Mouse (Mus musculus) thymus, adult 2 months (tissue): ENCODE measurements at regions not wholly inside any gene's neighbourhood (a gene's known extent, or its start where the extent isn't known, plus 50 kb on each side); places are given as distances from the start of the nearest gene placed in this dataset.

Source experiments
- CTCF ChIP-seq: fragments of 200-500 bp; IDR thresholded peaks from 2 replicates; pipeline ENCODE4 v1.5.1; 2012; ENCODE audit warnings: mild to moderate bottlenecking, control low read depth, low read length, moderate library complexity, borderline replicate concordance; ENCODE audit not compliant: control insufficient read depth, poor library complexity, insufficient read depth; ENCODE audit errors: extremely low read depth
- POLR2A ChIP-seq: fragments of 200-500 bp; IDR thresholded peaks from 2 replicates; pipeline ENCODE4 v1.6.1; 2012; ENCODE audit warnings: mild to moderate bottlenecking, low read length, control low read depth, moderate library complexity; ENCODE audit not compliant: control insufficient read depth, poor library complexity, insufficient read depth; ENCODE audit errors: extremely low read depth

DNA sequence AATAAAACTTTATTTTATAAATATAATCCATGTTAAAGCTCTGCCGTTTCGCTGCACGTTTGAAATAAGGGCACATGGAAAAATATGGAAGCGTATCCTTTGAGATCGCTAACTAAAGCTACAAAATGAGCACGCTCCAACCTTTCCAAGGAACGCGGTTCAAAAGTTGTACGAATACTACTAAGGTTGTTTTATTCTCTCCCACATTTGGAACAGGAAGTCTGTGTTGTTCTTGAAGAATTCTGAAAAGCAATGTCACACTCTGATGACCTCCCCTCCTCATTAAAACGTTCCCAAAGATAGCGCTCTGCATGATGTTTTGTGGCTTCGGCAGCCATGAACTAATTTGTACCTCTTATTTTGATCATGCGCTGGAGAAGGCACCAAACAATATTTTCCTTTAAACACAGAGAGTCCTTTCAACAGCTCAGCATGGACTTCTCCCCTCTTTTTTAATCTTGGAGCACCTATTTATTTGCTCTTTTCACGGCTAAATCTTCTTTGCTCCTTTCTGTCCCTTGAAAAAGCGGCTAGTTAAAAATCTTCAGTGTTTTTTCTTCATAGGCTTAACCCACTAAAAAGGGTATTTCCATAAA lies 72.9 kb upstream of the Tes start:
- TF ChIP-seq POLR2A (no peak), CTCF (no peak)
